16 mouse cellular contexts compared by ENCODE assay signal in genomic region chr6:88803957-88804695, GRCm38 (mm10). TPM values are rescaled to one million over a fixed set of nuclear protein-coding genes. Genes with fewer than 3 reads are reported as not detected.
DNase-seq lines count a peak whose midpoint lies in the region; ATAC-seq and TF ChIP-seq lines count a peak whose summit lies in the region.
"Had no signal": no experiment of that assay in that cellular context is flagged by ENCODE, and none has a peak within 500 bp of the region (broad histone marks: within the 10 kb centered on the region; RNA-seq: fewer than 3 reads in every experiment).

No protein-coding gene starts in this region.

- H3K4me3 ChIP-seq in cerebellum, adult 2 months (replicated peaks; ENCODE audit: insufficient read depth, low read depth, low read length), result no peak overlapping the region
- H3K4me3 ChIP-seq in kidney, postnatal 0 days (replicated peaks; ENCODE audit: low read depth, low read length), result no peak overlapping the region
- H3K4me3 ChIP-seq: hindbrain, embryonic 13.5 days; limb, embryonic 13.5 days; midbrain, embryonic 15.5 days had no signal

- TF ChIP-seq CTCF in cerebellum, adult 2 months (IDR thresholded peaks at IDR 0.05; ENCODE audit: borderline replicate concordance, insufficient read depth, low read depth, low read length), result peak; percentile 18; the same call in 1 of the 2 replicates
- 0 out of 2 replicates have a peak, but pooled peaks have one; percentile 8 for TF ChIP-seq CTCF in kidney, postnatal 0 days (IDR thresholded peaks at IDR 0.05; ENCODE audit: low read depth)

- TF ChIP-seq POLR2A in cerebellum, adult 2 months (IDR thresholded peaks at IDR 0.05; ENCODE audit: borderline replicate concordance, insufficient read depth, low read length), result no peak

- peaks cover 49% of the 10 kb centered on the region for H3K4me1 ChIP-seq in cerebellum, adult 2 months (ENCODE audit: control insufficient read depth, insufficient read depth, low read length)
- H3K4me1 ChIP-seq in kidney, postnatal 0 days (replicated peaks; ENCODE audit: insufficient read depth, low read length), result no peaks in the 10 kb centered on the region; the same call in 1 of the 2 replicates
- H3K4me1 ChIP-seq: hindbrain, embryonic 13.5 days; midbrain, embryonic 15.5 days had no signal

- H3K36me3 ChIP-seq in kidney, postnatal 0 days (ENCODE audit: insufficient read depth, low read length), result no peaks in the 10 kb centered on the region
- H3K36me3 ChIP-seq: hindbrain, embryonic 13.5 days; limb, embryonic 13.5 days; midbrain, embryonic 15.5 days had no signal

- no peak for ATAC-seq in kidney, postnatal 0 days (replicated peaks; ENCODE audit: low FRiP score, low read depth)
- ATAC-seq in megakaryocyte-erythroid progenitor cell, adult 5-6 weeks (replicated peaks; ENCODE audit: low FRiP score, low TSS enrichment, poor library complexity, severe bottlenecking), result peak; percentile 88
- ATAC-seq: intestine, embryonic 16.5 days; midbrain, embryonic 15.5 days had no signal

- 52% methylated on average over 4 of the region's 4 CpGs for WGBS in cerebellum, adult 2 months
- WGBS in kidney, postnatal 0 days, result 81% methylated on average over 4 of the region's 4 CpGs

- H3K27ac ChIP-seq in cerebellum, adult 2 months (ENCODE audit: insufficient read depth, low read length), result no peak overlapping the region
- no peak overlapping the region for H3K27ac ChIP-seq in kidney, postnatal 0 days
- H3K27ac ChIP-seq: hindbrain, embryonic 13.5 days; limb, embryonic 13.5 days; midbrain, embryonic 15.5 days had no signal

- no peak overlapping the region for H3K9ac ChIP-seq in kidney, postnatal 0 days (ENCODE audit: low read depth, low read length)
- H3K9ac ChIP-seq: hindbrain, embryonic 13.5 days; limb, embryonic 13.5 days; midbrain, embryonic 15.5 days had no signal

- no peak for DNase-seq in cerebellum, adult 2 months
- no peak for DNase-seq in cerebellum, postnatal 14 days
- DNase-seq in kidney, postnatal 0 days (ENCODE audit: low spot score), result no peak
- no peak for DNase-seq in kidney, postnatal 10 days
- DNase-seq in liver, result peak; percentile 58
- DNase-seq in thymus, postnatal 14 days, result no peak
- DNase-seq in cerebellum, adult 8-10 months, result no peak
- DNase-seq: adrenal gland, adult 8-10 months; cerebellum, adult 11-12 months; gastrocnemius, postnatal 36 days; kidney, postnatal 36 days had no signal

- H3K27me3 ChIP-seq in cerebellum, adult 2 months (ENCODE audit: control insufficient read depth, insufficient read depth, low read length), result no peaks in the 10 kb centered on the region
- H3K27me3 ChIP-seq in kidney, postnatal 0 days (ENCODE audit: insufficient read depth, low read length), result no peaks in the 10 kb centered on the region; the same call in 1 of the 2 replicates
- H3K27me3 ChIP-seq: hindbrain, embryonic 13.5 days; limb, embryonic 13.5 days; midbrain, embryonic 15.5 days had no signal

- no peak overlapping the region for H3K4me2 ChIP-seq in kidney, postnatal 0 days (ENCODE audit: low read length)
- H3K4me2 ChIP-seq: hindbrain, embryonic 13.5 days; limb, embryonic 13.5 days; midbrain, embryonic 15.5 days had no signal

- H3K9me3 ChIP-seq in kidney, postnatal 0 days (replicated peaks; ENCODE audit: low read length), result no peaks in the 10 kb centered on the region
- H3K9me3 ChIP-seq: hindbrain, embryonic 13.5 days; limb, embryonic 13.5 days; midbrain, embryonic 15.5 days had no signal

RNA-seq across cellular contexts. Expression of gene Abtb1, which starts 37.7 kb away (rescaled TPM):
- 116 TPM in 2 replicates for polyA plus RNA-seq in cerebellum, adult 2 months (2012; rRNA removed)
- polyA plus RNA-seq in kidney, postnatal 0 days (2015; fragmentation: Nextera tagmentation; extraction: Ambion mirVana), result 41.0 and 42.8 TPM in 2 replicates
- total RNA-seq in megakaryocyte-erythroid progenitor cell, adult 5-6 weeks (2014; fragmentation: Nextera tagmentation), result 16.9 and 47.2 TPM in 2 replicates
- total RNA-seq in megakaryocyte-erythroid progenitor cell, adult 5-6 weeks (2017), result 30.6 and 44.0 TPM in 2 replicates
